Mouse (Mus musculus) lung, adult 2 months (tissue): ENCODE results near the gene Cipc. TPM values are rescaled to one million over a fixed set of nuclear protein-coding genes. Genes with fewer than 3 reads are reported as not detected.
A peak's percentile ranks its signal among the peaks of the same experiment; 100 is the strongest.

ENCODE experiments used
- DNase-seq: peaks from one replicate; pipeline ENCODE4 v3.0.0; 2022
- H3K4me1 ChIP-seq: fragments of 200-500 bp; 2 replicates; pipeline ENCODE4 v1.6.1; 2011; ENCODE audit warnings: low read length; ENCODE audit not compliant: control insufficient read depth, insufficient read depth
- H3K4me3 ChIP-seq: fragments of 200-500 bp; replicated peaks from 2 replicates; pipeline ENCODE3; 2011; ENCODE audit warnings: low read depth, mild to moderate bottlenecking, control low read depth, low read length; ENCODE audit errors: extremely low read depth
- CTCF ChIP-seq: fragments of 200-500 bp; IDR thresholded peaks from 2 replicates; pipeline ENCODE4 v1.5.1; 2011; ENCODE audit warnings: mild to moderate bottlenecking, low read length, control low read depth; ENCODE audit not compliant: insufficient read depth
- POLR2A ChIP-seq: fragments of 200-500 bp; IDR thresholded peaks from 2 replicates; pipeline ENCODE4 v1.6.1; 2011; ENCODE audit warnings: low read depth, mild to moderate bottlenecking, control low read depth, low read length, borderline replicate concordance; ENCODE audit errors: extremely low read depth
- WGBS: fragments of 180-500 bp; shearing (Covaris S2); methylation state at CpG from one replicate; pipeline ENCODE4 v1.1.7; 2018; 5-methylcytosine and 5-hydroxymethylcytosine counted together
- polyA plus RNA-seq: library from polyadenylated mRNA; depleted of rRNA; stranded (reverse); fragments of >200 nt; gene quantifications from 2 replicates; pipeline ENCODE4 v1.2.3, GENCODE M21; 2012; rRNA removed

The Cipc gene
- 27.2 and 33.9 TPM in 2 replicates for polyA plus RNA-seq

GRCm38 (mm10) chr12:86946862-86947574, at the start of gene Cipc:
TSS of gene Cipc (plus strand) at chr12:86947043.
- Histone ChIP-seq H3K4me1 (peaks cover 28% of the 10 kb centered on the region), H3K4me3 (peak within 1 kb of the TSS; percentile 87)
- peak; percentile 94 for TF ChIP-seq POLR2A
- TF ChIP-seq CTCF = no peak
- under 1% methylated on average over 64 of the region's 64 CpGs for WGBS
- DNase-seq = peak; percentile 96

- WGBS = 72% methylated on average over 7 of the region's 7 CpGs
- TF ChIP-seq CTCF (no peak), POLR2A (no peak)
- Histone ChIP-seq H3K4me1 (peaks cover 22% of the 10 kb centered on the region), H3K4me3 (no peak overlapping the region)
- peak; percentile 18 for DNase-seq
These were observed 49.0 kb upstream of the Cipc start for GRCm38 (mm10) chr12:86897769-86898273.

GRCm38 (mm10) chr12:86898448-86898847, 48.4 kb upstream of the Cipc start:
- no peak for DNase-seq
- TF ChIP-seq POLR2A (no peak), CTCF (no peak)
- WGBS = 78% methylated on average over 3 of the region's 3 CpGs
- Histone ChIP-seq H3K4me1 (peaks cover 20% of the 10 kb centered on the region), H3K4me3 (no peak overlapping the region)

GRCm38 (mm10) chr12:86899461-86900179, 47.2 kb upstream of the Cipc start:
- Histone ChIP-seq H3K4me3 (no peak overlapping the region), H3K4me1 (peaks cover 16% of the 10 kb centered on the region)
- DNase-seq = no peak
- whole genome bisulfite sequencing = 48% methylated on average over 11 of the region's 11 CpGs
- no peak for TF ChIP-seq POLR2A
- TF ChIP-seq CTCF = no peak

GRCm38 (mm10) chr12:86903828-86904806, 42.7 kb upstream of the Cipc start:
- WGBS = 75% methylated on average over 11 of the region's 11 CpGs
- Histone ChIP-seq H3K4me1 (peaks cover 7% of the 10 kb centered on the region), H3K4me3 (no peak overlapping the region)
- TF ChIP-seq POLR2A = no peak
- TF ChIP-seq CTCF = no peak
- no peak for DNase-seq

- TF ChIP-seq CTCF = peak; percentile 65
- TF ChIP-seq POLR2A = no peak
- H3K4me3 ChIP-seq = no peak overlapping the region
- 11% methylated on average over 4 of the region's 4 CpGs for WGBS
- peak; percentile 62 for DNase-seq
- H3K4me1 ChIP-seq = peaks cover 7% of the 10 kb centered on the region
These were observed 41.6 kb upstream of the Cipc start for GRCm38 (mm10) chr12:86905203-86905602.

GRCm38 (mm10) chr12:86905876-86906275, 41.0 kb upstream of the Cipc start:
- no peak for DNase-seq

GRCm38 (mm10) chr12:86906395-86906794, 40.4 kb upstream of the Cipc start:
- WGBS = 2% methylated on average over 15 of the region's 15 CpGs
- Histone ChIP-seq H3K4me1 (peaks cover 7% of the 10 kb centered on the region), H3K4me3 (no peak overlapping the region)
- peak; percentile 87 for DNase-seq
- TF ChIP-seq POLR2A = no peak
- TF ChIP-seq CTCF = peak; percentile 92

More at GRCm38 (mm10) chr12:86905876-86906275, 41.0 kb upstream of the Cipc start:
- H3K4me3 ChIP-seq = no peak overlapping the region
- peaks cover 7% of the 10 kb centered on the region for H3K4me1 ChIP-seq
- 51% methylated on average over 7 of the region's 7 CpGs for WGBS
- no peak for TF ChIP-seq POLR2A
- no peak for TF ChIP-seq CTCF
